Mouse (Mus musculus) liver, embryonic 14.5 days (tissue): Measurements from ENCODE around the gene Trmt10a. TPM values are rescaled to one million over a fixed set of nuclear protein-coding genes. Genes with fewer than 3 reads are reported as not detected.

Experiments used
- ATAC-seq: fragments of 200-750 bp; cut with Nextera tagmentation; 2 replicates; pipeline ENCODE4 v1.8.0; 2017; ENCODE audit warnings: moderate number of reproducible peaks, mild to moderate bottlenecking, moderate library complexity; ENCODE audit not compliant: insufficient read depth
- DNase-seq, 3 experiments: peaks; one replicate each; pipeline ENCODE4 v3.0.0-alpha.2; 2012 to 2013; ENCODE audit warnings: low read depth in 3 of 3, low spot score in 3 of 3
- H3K27ac ChIP-seq: fragments of 300-500 bp; sonication (generic); 2 replicates; pipeline ENCODE4 v1.5.1; 2014; ENCODE audit warnings: moderate library complexity, mild to moderate bottlenecking, control low read depth, inconsistent platforms
- H3K27me3 ChIP-seq: fragments of 300-500 bp; sonication (generic); 2 replicates; pipeline ENCODE4 v1.6.1; 2014; ENCODE audit warnings: mild to moderate bottlenecking, low read length, moderate library complexity; ENCODE audit not compliant: control insufficient read depth, insufficient read depth
- H3K36me3 ChIP-seq: fragments of 300-500 bp; sonication (generic); replicated peaks from 2 replicates; pipeline ENCODE4 v1.6.1; 2014; ENCODE audit warnings: low read depth; ENCODE audit not compliant: control insufficient read depth, insufficient read depth
- H3K4me1 ChIP-seq, 2 experiments: fragments of 200-500 bp in 1 of 2; fragments of 300-500 bp in 1 of 2; sonication (generic) in 1 of 2; replicated peaks; 2 replicates each; pipeline ENCODE4 v1.6.1; 2012 to 2014; ENCODE audit warnings: antibody characterized with exemption in 1 of 2, inconsistent platforms in 1 of 2, low read length in 1 of 2; ENCODE audit not compliant: control insufficient read depth in 2 of 2, insufficient read depth in 2 of 2
- H3K4me2 ChIP-seq: fragments of 300-500 bp; sonication (generic); 2 replicates; pipeline ENCODE4 v1.6.1; 2014; ENCODE audit warnings: low read depth, mild to moderate bottlenecking, control low read depth, moderate library complexity
- H3K4me3 ChIP-seq, 2 experiments: fragments of 200-500 bp in 1 of 2; fragments of 300-500 bp in 1 of 2; sonication (generic) in 1 of 2; 2 replicates each; pipeline ENCODE4 v1.5.1; 2012 to 2014; ENCODE audit warnings: low read depth in 2 of 2, low read length in 2 of 2, mild to moderate bottlenecking in 2 of 2, control low read depth in 1 of 2, inconsistent platforms in 1 of 2, moderate library complexity in 1 of 2; ENCODE audit not compliant: insufficient read depth in 1 of 2
- H3K9ac ChIP-seq: fragments of 300-500 bp; sonication (generic); replicated peaks from 2 replicates; pipeline ENCODE4 v1.6.1; 2014; ENCODE audit warnings: mild to moderate bottlenecking, control low read depth, moderate library complexity
- H3K9me3 ChIP-seq: fragments of 300-500 bp; sonication (generic); 2 replicates; pipeline ENCODE4 v1.6.1; 2016; ENCODE audit warnings: low read length, mixed read lengths; ENCODE audit not compliant: control insufficient read depth
- CTCF ChIP-seq: IDR thresholded peaks from 2 replicates; pipeline ENCODE4 v1.5.1; 2016; ENCODE audit warnings: antibody characterized with exemption, low read depth, control low read depth
- EP300 ChIP-seq: IDR thresholded peaks from 2 replicates; pipeline ENCODE4 v1.6.1; 2016; ENCODE audit warnings: antibody characterized with exemption, low read depth
- WGBS: fragments of 180-500 bp; shearing (Covaris S2); extraction: QIAGEN DNeasy Blood & Tissue Kit; methylation state at CpG from one replicate; pipeline ENCODE4 v1.1.7; 2014; ENCODE audit not compliant: insufficient replicate concordance; 5-methylcytosine and 5-hydroxymethylcytosine counted together
- polyA plus RNA-seq, 2 experiments: library from polyadenylated mRNA; depleted of rRNA in 1 of 2; stranded (reverse) in 1 of 2; unstranded in 1 of 2; fragments of >200 nt; fragmentation: Nextera tagmentation in 1 of 2; extraction: Ambion mirVana in 1 of 2; gene quantifications; 2 replicates each; pipeline versions ENCODE4 v1.2.1 to v1.2.3; 2012 to 2014

Gene Trmt10a
- polyA plus RNA-seq, 2 experiments = 3.3 to 5.6 TPM

DNA sequence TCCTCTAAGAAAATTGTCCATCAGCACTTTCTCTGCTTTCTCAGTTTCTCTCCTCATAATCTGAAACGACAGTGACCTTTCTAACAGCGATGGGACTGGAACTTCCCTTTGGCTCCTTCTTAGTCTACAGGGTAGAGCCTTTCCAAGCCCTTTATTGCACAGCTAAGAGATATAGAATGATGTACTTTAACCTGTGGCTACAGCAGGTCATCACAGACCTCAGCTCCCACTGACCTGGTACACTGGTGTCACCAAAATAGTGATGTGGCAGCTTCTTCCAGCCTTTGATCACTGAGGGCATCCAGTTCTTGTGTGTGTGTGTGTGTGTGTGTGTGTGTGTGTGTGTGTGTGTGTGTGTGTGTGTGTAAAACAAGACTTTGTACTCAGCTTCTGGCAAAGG is 21.8 kb upstream of the Trmt10a start:
- 74% methylated on average over 2 of the region's 2 CpGs for WGBS
- no peak overlapping the region for H3K27ac ChIP-seq
- H3K4me1 ChIP-seq = no peaks in the 10 kb centered on the region
- DNase-seq (no peak), ATAC-seq (no peak)
- H3K9me3 ChIP-seq = no peaks in the 10 kb centered on the region
- H3K27me3 ChIP-seq = no peaks in the 10 kb centered on the region
- H3K4me3 ChIP-seq = no peak overlapping the region
- H3K36me3 ChIP-seq = no peaks in the 10 kb centered on the region
- no peak overlapping the region for H3K9ac ChIP-seq
- TF ChIP-seq CTCF = no peak
- no peak for TF ChIP-seq EP300
- H3K4me2 ChIP-seq = no peak overlapping the region

DNA sequence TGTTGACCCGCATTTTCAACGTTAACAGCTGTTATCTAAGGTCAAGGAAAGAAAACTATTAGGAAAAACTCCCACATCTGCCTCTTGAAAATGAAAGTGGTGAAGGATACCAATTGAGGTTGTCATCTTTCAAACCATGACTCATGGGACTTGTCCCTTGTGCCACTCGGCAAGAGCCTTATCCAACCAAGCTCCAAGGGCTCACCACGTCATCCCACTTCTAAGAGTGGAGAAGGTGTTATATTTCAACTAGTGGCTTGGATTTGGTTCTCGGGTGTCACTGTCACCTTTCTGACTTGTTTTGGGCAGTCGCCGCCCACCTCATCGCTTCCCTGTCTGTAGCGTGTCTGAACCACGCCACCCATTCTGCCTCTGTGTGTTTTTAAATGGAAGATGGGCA is 19.4 kb upstream of the Trmt10a start:
- peaks cover 0 to 6% of the 10 kb centered on the region in 2 experiments; a peak in 1 of 4 replicates for H3K4me1 ChIP-seq
- H3K9me3 ChIP-seq = no peaks in the 10 kb centered on the region
- no peak overlapping the region for H3K27ac ChIP-seq
- ATAC-seq (no peak), DNase-seq (no peak)
- H3K27me3 ChIP-seq = no peaks in the 10 kb centered on the region
- no peak overlapping the region for H3K9ac ChIP-seq
- H3K4me2 ChIP-seq = no peak overlapping the region
- H3K36me3 ChIP-seq = no peaks in the 10 kb centered on the region
- no peak overlapping the region for H3K4me3 ChIP-seq
- TF ChIP-seq EP300 (no peak), CTCF (no peak)
- 68% methylated on average over 10 of the region's 10 CpGs for WGBS

DNA sequence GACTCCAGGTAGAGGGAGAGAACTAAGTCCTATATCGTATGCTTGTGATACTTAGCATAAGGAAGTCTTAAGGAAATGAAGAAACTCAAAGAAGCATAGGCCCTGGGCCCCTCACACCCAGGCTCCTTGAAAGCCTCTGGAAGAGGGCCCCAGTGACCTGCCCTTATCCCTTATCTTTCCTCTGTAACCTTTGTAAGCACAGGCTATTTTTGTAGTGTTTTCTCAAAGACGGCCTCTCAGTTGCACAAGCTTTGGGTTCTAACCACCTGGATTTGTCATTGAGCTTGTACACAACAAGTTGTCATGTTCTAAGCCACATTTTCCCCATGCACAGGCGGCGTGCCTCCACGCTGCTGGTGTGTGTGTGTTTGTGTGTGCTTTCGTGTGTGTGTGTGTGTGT is 14.1 kb upstream of the Trmt10a start:
- DNase-seq = no peak
- TF ChIP-seq CTCF = no peak
- Histone ChIP-seq H3K9ac (no peak overlapping the region), H3K27ac (no peak overlapping the region), H3K4me3 (peak overlapping the region in 1 of 2 experiments; percentile 40; a peak in 1 of 4 replicates), H3K4me1 (peaks cover 0 to 9% of the 10 kb centered on the region in 2 experiments; a peak in 2 of 4 replicates), H3K4me2 (peak overlapping the region; percentile 39), H3K36me3 (no peaks in the 10 kb centered on the region), H3K9me3 (no peaks in the 10 kb centered on the region), H3K27me3 (no peaks in the 10 kb centered on the region)
- no peak for ATAC-seq
- 64% methylated on average over 6 of the region's 6 CpGs for WGBS

DNA sequence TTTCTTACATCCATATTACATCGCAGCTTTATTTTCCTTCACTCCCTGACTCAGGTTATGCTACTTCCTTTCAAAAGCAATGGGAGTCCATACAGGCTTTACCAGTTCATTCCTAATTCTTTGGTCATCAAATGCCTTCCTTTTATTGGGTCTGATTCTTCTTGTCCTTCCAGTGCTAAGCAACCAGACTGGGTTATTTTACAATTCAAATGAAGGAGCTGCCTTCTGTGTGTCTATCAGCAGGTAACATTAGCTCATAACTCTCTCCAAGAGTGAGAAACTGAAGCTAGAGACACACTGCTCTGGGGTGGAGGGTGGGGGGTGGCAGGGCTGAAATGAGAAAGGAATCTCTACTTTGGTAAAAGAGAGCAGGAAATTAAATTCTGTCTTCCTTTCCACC is 12.6 kb upstream of the Trmt10a start:
- H3K4me1 ChIP-seq = peaks cover 0 to 9% of the 10 kb centered on the region in 2 experiments; a peak in 2 of 4 replicates
- 0 out of 2 replicates have a peak overlapping the region, but pooled peaks have one; percentile 23 for H3K9ac ChIP-seq
- no peak overlapping the region for H3K27ac ChIP-seq
- ATAC-seq = no peak
- no peaks in the 10 kb centered on the region for H3K36me3 ChIP-seq
- no peak for TF ChIP-seq EP300
- no peak for TF ChIP-seq CTCF
- no peak for DNase-seq
- 49% methylated on average over 1 of the region's 1 CpGs for WGBS
- no peak overlapping the region for H3K4me2 ChIP-seq
- H3K4me3 ChIP-seq = peak overlapping the region; percentile 34 to 36; a peak in 3 of 4 replicates
- H3K9me3 ChIP-seq = no peaks in the 10 kb centered on the region
- no peaks in the 10 kb centered on the region for H3K27me3 ChIP-seq

- Histone ChIP-seq H3K27me3 (no peaks in the 10 kb centered on the region), H3K4me1 (peaks cover 0 to 9% of the 10 kb centered on the region in 2 experiments; a peak in 2 of 4 replicates), H3K4me3 (peak overlapping the region; percentile 36 to 38; a peak in 3 of 4 replicates), H3K9me3 (no peaks in the 10 kb centered on the region), H3K36me3 (no peaks in the 10 kb centered on the region), H3K9ac (0 out of 2 replicates have a peak overlapping the region, but pooled peaks have one; percentile 23), H3K27ac (no peak overlapping the region), H3K4me2 (no peak overlapping the region)
- no peak for TF ChIP-seq EP300
- TF ChIP-seq CTCF = no peak
- 47% methylated on average over 9 of the region's 9 CpGs for whole genome bisulfite sequencing
- ATAC-seq = peak; percentile 68; the same call in 1 of the 2 replicates
- peak in 2 of 3 experiments; percentile 22 to 23 for DNase-seq
Measured at GRCm38 (mm10) chr3:138131168-138131567, 12.1 kb upstream of the Trmt10a start.
